Mouse (Mus musculus) WW6 (cell line): ENCODE results near the gene Gtpbp8.

ENCODE experiments used
- DNase-seq: peaks from one replicate; pipeline ENCODE4 v3.0.0-alpha.2; 2013; ENCODE audit warnings: low read depth, low spot score

Gene Gtpbp8

DNA sequence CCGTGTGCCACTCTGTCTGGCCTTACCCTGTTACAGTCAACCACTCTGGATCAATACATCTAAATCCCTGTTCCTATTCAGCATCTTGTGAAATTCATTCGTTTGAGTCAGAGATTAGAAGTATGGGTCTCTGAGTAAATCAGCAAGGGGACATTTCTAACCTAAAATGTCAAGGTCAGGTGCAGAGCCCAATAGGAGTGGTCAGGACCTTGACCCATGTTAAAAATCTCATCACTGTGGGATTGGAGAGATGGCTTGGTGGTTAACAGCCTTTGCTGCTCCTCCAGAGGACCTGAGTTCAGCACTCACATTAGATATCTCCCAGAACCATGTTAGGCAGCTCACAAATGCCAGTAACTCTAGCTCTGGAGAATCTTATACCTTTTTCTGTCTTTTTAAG is 55.7 kb downstream of the Gtpbp8 start:
- no peak for DNase-seq

GRCm38 (mm10) chr16:44688507-44688906 is 57.7 kb downstream of the Gtpbp8 start:
- DNase-seq: no peak

DNA sequence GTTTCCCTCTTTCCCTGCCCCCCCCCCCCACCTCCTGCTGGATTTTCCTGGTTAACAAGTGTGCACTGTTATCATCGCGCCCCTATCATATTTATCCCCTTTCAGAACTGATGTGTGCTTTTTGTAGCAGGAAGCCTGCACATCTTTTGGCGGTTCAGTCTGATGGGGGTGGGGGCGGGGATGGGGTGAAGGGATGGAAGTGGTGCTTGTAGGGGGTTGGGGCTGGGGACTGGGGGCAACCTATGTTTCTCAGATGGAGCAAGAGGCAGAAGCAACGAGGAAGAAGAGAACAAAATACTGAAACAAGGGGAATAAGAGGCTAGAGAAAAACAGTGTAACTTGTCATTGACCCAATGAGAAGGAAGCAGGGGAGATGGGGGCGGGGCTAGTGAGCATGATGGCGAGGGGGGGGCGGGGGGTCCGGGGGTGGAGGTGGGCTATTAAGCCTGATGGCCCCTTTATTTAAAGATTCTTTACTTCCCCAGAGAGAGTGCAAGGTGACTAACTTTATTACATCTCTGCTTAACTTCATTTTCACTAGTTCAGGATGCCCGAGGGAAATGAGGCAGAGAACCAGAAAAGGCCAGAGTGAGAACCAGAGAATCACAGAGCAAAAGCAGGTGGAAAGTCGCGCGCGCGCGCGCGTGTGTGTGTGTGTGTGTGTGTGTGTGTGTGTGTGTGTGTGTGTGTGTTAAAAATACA is 58.3 kb downstream of the Gtpbp8 start:
- DNase-seq: no peak

- no peak for DNase-seq
Measured at GRCm38 (mm10) chr16:44686991-44687718, 59.0 kb downstream of the Gtpbp8 start.
